Mouse (Mus musculus) layer of hippocampus, adult 18-20 months (tissue): Measurements from ENCODE around the gene Pprc1. TPM values are rescaled to one million over a fixed set of nuclear protein-coding genes. Genes with fewer than 3 reads are reported as not detected.

Source experiments
- DNase-seq, 2 experiments: peaks; one replicate each; pipeline ENCODE4 v3.0.0; 2022; ENCODE audit warnings: low spot score in 2 of 2
- total RNA-seq, 2 experiments: library from RNA; stranded (reverse); gene quantifications; 2 replicates each; pipeline ENCODE4 v1.2.3; 2021

Pprc1 gene
- total RNA-seq, 2 experiments from 2014 or later: 31.0 to 36.6 TPM

GRCm38 (mm10) chr19:46110214-46110613 lies 65.5 kb downstream of the Pprc1 start:
- DNase-seq: no peak

- DNase-seq: no peak
Measured at GRCm38 (mm10) chr19:46110781-46111180, 66.1 kb downstream of the Pprc1 start.

DNA sequence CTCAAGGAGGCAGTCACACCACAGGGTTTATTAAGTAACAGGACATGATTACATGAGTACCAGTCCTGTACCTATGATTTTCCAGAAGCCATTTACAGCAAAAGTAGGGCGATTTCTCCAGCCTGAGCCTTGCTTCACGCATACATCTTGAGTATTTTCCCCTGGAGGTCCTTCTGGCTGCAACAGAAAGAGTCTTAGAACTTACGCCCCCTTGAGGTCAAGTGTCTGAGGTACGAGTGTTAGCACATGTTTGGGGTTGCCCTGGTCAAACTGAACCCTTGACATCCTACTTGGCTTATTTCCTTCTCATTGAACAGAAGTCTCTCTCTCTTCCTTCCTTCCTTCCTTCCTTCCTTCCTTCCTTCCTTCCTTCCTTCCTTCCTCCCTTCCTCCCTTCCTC lies 69.9 kb downstream of the Pprc1 start:
- no peak for DNase-seq

DNA sequence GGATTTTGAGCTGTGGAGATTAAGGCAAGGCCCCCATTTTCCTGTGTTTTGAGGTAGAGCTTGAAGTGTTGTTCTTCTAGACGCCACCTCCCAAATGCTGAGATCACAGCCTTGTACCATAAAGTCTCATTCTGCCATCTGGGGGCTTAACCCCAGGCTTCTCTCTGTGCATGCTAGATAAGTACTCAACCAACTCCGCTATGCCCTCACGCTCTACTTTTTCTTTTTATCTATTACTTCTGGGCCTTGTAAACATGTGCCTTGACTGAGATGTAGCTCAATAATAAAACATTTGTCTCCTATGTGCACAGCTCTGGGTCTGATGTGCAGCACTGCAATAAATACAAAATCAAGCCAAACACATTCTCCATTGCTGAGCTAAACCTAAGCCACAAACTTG lies 74.8 kb downstream of the Pprc1 start:
- no peak for DNase-seq

DNA sequence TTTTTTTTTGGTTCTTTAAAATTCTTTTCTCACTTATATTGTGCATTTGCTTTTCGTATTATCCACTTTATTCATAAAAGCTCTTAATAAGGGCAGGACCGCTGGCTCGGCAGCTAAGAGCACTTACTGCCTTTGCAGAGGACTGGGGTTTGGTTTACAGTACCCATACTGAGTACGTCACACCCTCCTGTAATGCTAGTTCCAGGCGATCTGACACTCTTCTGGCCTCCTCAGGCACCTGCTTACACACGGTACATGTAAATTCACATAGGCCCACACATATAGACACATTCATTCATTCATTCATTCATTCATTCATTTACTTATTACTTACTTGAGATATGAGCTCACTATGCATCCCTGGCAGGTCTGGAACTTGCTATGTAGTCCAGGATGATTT lies 76.2 kb downstream of the Pprc1 start:
- no peak for DNase-seq

Other genes with a start within 250 kb of the Pprc1 start
- gene Kcnip2, start 228.8 kb upstream of the Pprc1 start, total RNA-seq: 100 to 1,000 TPM; 208 to 213 TPM
- 10 to 100 TPM; 18.4 to 19.3 TPM for gene Armh3, start 46.4 kb upstream of the Pprc1 start, total RNA-seq
- 1 to 10 TPM; 7.5 to 9.7 TPM for gene Hps6, start 41.4 kb upstream of the Pprc1 start, total RNA-seq
- gene Ldb1, start 328 bp downstream of the Pprc1 start, total RNA-seq: 100 to 1,000 TPM; 122 to 123 TPM
- 10 to 100 TPM; 56.2 to 56.4 TPM for gene Nolc1, start 31.0 kb downstream of the Pprc1 start, total RNA-seq
- not detected for gene Elovl3, start 87.0 kb downstream of the Pprc1 start, total RNA-seq
- gene Pitx3, start 103.4 kb downstream of the Pprc1 start, total RNA-seq: not detected
- gene Gbf1, start 107.6 kb downstream of the Pprc1 start, total RNA-seq: 10 to 100 TPM; 82.1 to 84.8 TPM